Mouse (Mus musculus) forebrain, embryonic 13.5 days (tissue): ENCODE results near the gene Lsm8. TPM values are rescaled to one million over a fixed set of nuclear protein-coding genes. Genes with fewer than 3 reads are reported as not detected.
"Not testable (repeated sequence)": the region's sequence is repeated elsewhere in the genome, so short reads cannot be mapped to it uniquely, and the experiment has no call there.

Source experiments
- ATAC-seq: fragments of 200-750 bp; cut with Nextera tagmentation; 2 replicates; pipeline ENCODE4 v1.8.0; 2017
- H3K27ac ChIP-seq: fragments of 300-500 bp; sonication (generic); 2 replicates; pipeline ENCODE4 v1.5.1; 2015; ENCODE audit warnings: inconsistent platforms, mild to moderate bottlenecking, moderate library complexity
- H3K27me3 ChIP-seq: fragments of 300-500 bp; sonication (generic); 2 replicates; pipeline ENCODE4 v1.6.1; 2015; ENCODE audit warnings: mild to moderate bottlenecking, inconsistent platforms
- H3K36me3 ChIP-seq: fragments of 300-500 bp; sonication (generic); 2 replicates; pipeline ENCODE4 v1.6.1; 2015; ENCODE audit warnings: mild to moderate bottlenecking, inconsistent platforms; ENCODE audit not compliant: poor library complexity, severe bottlenecking
- H3K4me1 ChIP-seq: fragments of 300-500 bp; sonication (generic); 2 replicates; pipeline ENCODE4 v1.6.1; 2015; ENCODE audit warnings: inconsistent platforms
- H3K4me2 ChIP-seq: fragments of 300-500 bp; sonication (generic); 2 replicates; pipeline ENCODE4 v1.6.1; 2015; ENCODE audit warnings: inconsistent platforms, mild to moderate bottlenecking, moderate library complexity
- H3K4me3 ChIP-seq: fragments of 300-500 bp; sonication (generic); 2 replicates; pipeline ENCODE4 v1.5.1; 2015; ENCODE audit warnings: mild to moderate bottlenecking, inconsistent platforms
- H3K9ac ChIP-seq: fragments of 300-500 bp; sonication (generic); 2 replicates; pipeline ENCODE4 v1.6.1; 2015; ENCODE audit warnings: mild to moderate bottlenecking, inconsistent platforms
- H3K9me3 ChIP-seq: fragments of 300-500 bp; sonication (generic); replicated peaks from 2 replicates; pipeline ENCODE4 v1.6.1; 2016; ENCODE audit warnings: inconsistent platforms
- WGBS: fragments of 180-500 bp; shearing (Covaris S2); methylation state at CpG from one replicate; pipeline ENCODE4 v1.1.7; 2015; 5-methylcytosine and 5-hydroxymethylcytosine counted together
- polyA plus RNA-seq: library from polyadenylated mRNA; unstranded; fragments of >200 nt; fragmentation: Nextera tagmentation; extraction: Ambion mirVana; gene quantifications from 2 replicates; pipeline ENCODE4 v1.2.1, GENCODE M21; 2015

Gene Lsm8
- 234 and 281 TPM in 2 replicates for polyA plus RNA-seq

- peak; percentile 100 for ATAC-seq
- H3K4me1 ChIP-seq, result peaks cover 20% of the 10 kb centered on the region
- H3K27me3 ChIP-seq, result no peaks in the 10 kb centered on the region
- H3K27ac ChIP-seq, result peak within 1 kb of the TSS; percentile 94
- H3K4me2 ChIP-seq, result peak within 1 kb of the TSS; percentile 70
- peak within 1 kb of the TSS; percentile 88 for H3K4me3 ChIP-seq
- H3K36me3 ChIP-seq, result peaks cover 16% of the 10 kb centered on the region
- WGBS, result under 1% methylated on average over 37 of the region's 37 CpGs
- peak within 1 kb of the TSS; percentile 97 for H3K9ac ChIP-seq
- H3K9me3 ChIP-seq, result no peaks in the 10 kb centered on the region
Observed at GRCm38 (mm10) chr6:18848051-18848701, at the start of gene Lsm8. Gene Lsm8, plus strand, starts transcription at chr6:18848579.

GRCm38 (mm10) chr6:18800869-18801511, 47.4 kb upstream of the Lsm8 start:
- H3K27me3 ChIP-seq, result no peaks in the 10 kb centered on the region
- no peaks in the 10 kb centered on the region for H3K36me3 ChIP-seq
- H3K27ac ChIP-seq, result no peak overlapping the region
- no peak overlapping the region for H3K4me3 ChIP-seq
- ATAC-seq, result no peak
- H3K4me1 ChIP-seq, result no peaks in the 10 kb centered on the region; the same call in 1 of the 2 replicates
- 91% methylated on average over 2 of the region's 2 CpGs for whole genome bisulfite sequencing
- no peaks in the 10 kb centered on the region for H3K9me3 ChIP-seq
- no peak overlapping the region for H3K9ac ChIP-seq
- H3K4me2 ChIP-seq, result no peak overlapping the region

GRCm38 (mm10) chr6:18812623-18813022, 35.8 kb upstream of the Lsm8 start:
- 63% methylated on average over 1 of the region's 1 CpGs for WGBS
- no peak for ATAC-seq
- Histone ChIP-seq H3K4me2 (no peak overlapping the region), H3K4me3 (no peak overlapping the region), H3K9me3 (no peaks in the 10 kb centered on the region), H3K9ac (no peak overlapping the region), H3K27ac (no peak overlapping the region), H3K4me1 (no peaks in the 10 kb centered on the region), H3K36me3 (no peaks in the 10 kb centered on the region), H3K27me3 (no peaks in the 10 kb centered on the region)

GRCm38 (mm10) chr6:18815606-18816005, 32.8 kb upstream of the Lsm8 start:
- Histone ChIP-seq H3K27me3 (no peaks in the 10 kb centered on the region), H3K4me2 (no peak overlapping the region), H3K36me3 (no peaks in the 10 kb centered on the region), H3K9me3 (no peaks in the 10 kb centered on the region), H3K4me3 (no peak overlapping the region), H3K4me1 (no peaks in the 10 kb centered on the region), H3K27ac (no peak overlapping the region), H3K9ac (no peak overlapping the region)
- 83% methylated on average over 2 of the region's 2 CpGs for WGBS
- no peak for ATAC-seq

- Histone ChIP-seq H3K4me1 (no peaks in the 10 kb centered on the region), H3K9me3 (no peaks in the 10 kb centered on the region), H3K4me3 (no peak overlapping the region), H3K36me3 (no peaks in the 10 kb centered on the region), H3K9ac (no peak overlapping the region), H3K4me2 (no peak overlapping the region), H3K27ac (no peak overlapping the region), H3K27me3 (no peaks in the 10 kb centered on the region)
- WGBS, result 13% methylated on average over 4 of the region's 4 CpGs
- ATAC-seq, result peak; percentile 65
Observed at GRCm38 (mm10) chr6:18819343-18819742, 29.0 kb upstream of the Lsm8 start.

- Histone ChIP-seq H3K36me3 (no peaks in the 10 kb centered on the region), H3K27me3 (no peaks in the 10 kb centered on the region), H3K9ac (no peak overlapping the region), H3K27ac (no peak overlapping the region), H3K9me3 (no peaks in the 10 kb centered on the region), H3K4me1 (no peaks in the 10 kb centered on the region), H3K4me2 (no peak overlapping the region), H3K4me3 (no peak overlapping the region)
- 70% methylated on average over 4 of the region's 4 CpGs for WGBS
- no peak; the same call in 1 of the 2 replicates for ATAC-seq
Observed at GRCm38 (mm10) chr6:18820246-18820645, 28.1 kb upstream of the Lsm8 start.

GRCm38 (mm10) chr6:18822812-18823211, 25.6 kb upstream of the Lsm8 start:
- H3K27me3 ChIP-seq, result no peaks in the 10 kb centered on the region
- H3K4me1 ChIP-seq, result no peaks in the 10 kb centered on the region
- no peak overlapping the region for H3K27ac ChIP-seq
- ATAC-seq, result no peak
- H3K4me2 ChIP-seq, result no peak overlapping the region
- H3K9me3 ChIP-seq, result no peaks in the 10 kb centered on the region
- no peaks in the 10 kb centered on the region for H3K36me3 ChIP-seq
- H3K9ac ChIP-seq, result no peak overlapping the region
- no peak overlapping the region for H3K4me3 ChIP-seq
- 54% methylated on average over 1 of the region's 1 CpGs for WGBS

- no peak for ATAC-seq
- H3K27me3 ChIP-seq, result no peaks in the 10 kb centered on the region
- no peak overlapping the region for H3K4me3 ChIP-seq
- H3K36me3 ChIP-seq, result no peaks in the 10 kb centered on the region
- H3K9ac ChIP-seq, result no peak overlapping the region
- H3K4me1 ChIP-seq, result no peaks in the 10 kb centered on the region
- WGBS, result 82% methylated on average over 1 of the region's 1 CpGs
- no peak overlapping the region for H3K27ac ChIP-seq
- H3K9me3 ChIP-seq, result no peaks in the 10 kb centered on the region
- no peak overlapping the region for H3K4me2 ChIP-seq
Observed at GRCm38 (mm10) chr6:18832958-18833357, 15.4 kb upstream of the Lsm8 start.

- H3K9me3 ChIP-seq, H3K4me1 ChIP-seq, H3K9ac ChIP-seq, H3K27ac ChIP-seq, H3K27me3 ChIP-seq, ATAC-seq, H3K4me3 ChIP-seq, H3K36me3 ChIP-seq, H3K4me2 ChIP-seq: not testable (repeated sequence)
- 93% methylated on average over 6 of the region's 11 CpGs for WGBS
Observed at GRCm38 (mm10) chr6:18844529-18844928, 3.9 kb upstream of the Lsm8 start.

GRCm38 (mm10) chr6:18845571-18845970, 2.8 kb upstream of the Lsm8 start:
- H3K4me3 ChIP-seq, H3K27me3 ChIP-seq: not testable (repeated sequence)

GRCm38 (mm10) chr6:18848702-18849061, 303 bp downstream of the Lsm8 start:
- no peaks in the 10 kb centered on the region for H3K9me3 ChIP-seq
- peaks cover 20% of the 10 kb centered on the region for H3K4me1 ChIP-seq
- WGBS, result 1% methylated on average over 25 of the region's 28 CpGs
- H3K27me3 ChIP-seq, result no peaks in the 10 kb centered on the region
- peaks cover 21% of the 10 kb centered on the region for H3K36me3 ChIP-seq
- H3K27ac ChIP-seq, result peak overlapping the region; percentile 94
- peak overlapping the region; percentile 88 for H3K4me3 ChIP-seq
- peak overlapping the region; percentile 70 for H3K4me2 ChIP-seq
- peak overlapping the region; percentile 97 for H3K9ac ChIP-seq
- no peak for ATAC-seq

More at GRCm38 (mm10) chr6:18845571-18845970, 2.8 kb upstream of the Lsm8 start:
- H3K4me2 ChIP-seq, H3K9ac ChIP-seq, H3K36me3 ChIP-seq, H3K27ac ChIP-seq, H3K9me3 ChIP-seq, ATAC-seq: not testable (repeated sequence)
- 58% methylated on average over 5 of the region's 7 CpGs for WGBS
- H3K4me1 ChIP-seq, result peaks cover 13% of the 10 kb centered on the region

GRCm38 (mm10) chr6:18855323-18855722, 6.9 kb downstream of the Lsm8 start:
- no peaks in the 10 kb centered on the region for H3K27me3 ChIP-seq
- peaks cover 53% of the 10 kb centered on the region for H3K36me3 ChIP-seq
- no peak for ATAC-seq
- no peak overlapping the region for H3K9ac ChIP-seq
- H3K4me1 ChIP-seq, result peaks cover 7% of the 10 kb centered on the region
- no peak overlapping the region for H3K4me2 ChIP-seq
- H3K4me3 ChIP-seq, result no peak overlapping the region
- H3K9me3 ChIP-seq, result no peaks in the 10 kb centered on the region; the same call in 1 of the 2 replicates
- H3K27ac ChIP-seq, result no peak overlapping the region
